Mouse (Mus musculus) right cerebral cortex, postnatal 10 days (tissue): Measurements from ENCODE around the gene Atp2b2.

Experiments
- DNase-seq, 2 experiments: peaks; one replicate each; pipeline ENCODE4 v3.0.0; 2021; ENCODE audit warnings: low spot score in 2 of 2

The Atp2b2 gene

GRCm38 (mm10) chr6:114012834-114013233 lies 29.6 kb downstream of the Atp2b2 start:
- DNase-seq = no peak

DNA sequence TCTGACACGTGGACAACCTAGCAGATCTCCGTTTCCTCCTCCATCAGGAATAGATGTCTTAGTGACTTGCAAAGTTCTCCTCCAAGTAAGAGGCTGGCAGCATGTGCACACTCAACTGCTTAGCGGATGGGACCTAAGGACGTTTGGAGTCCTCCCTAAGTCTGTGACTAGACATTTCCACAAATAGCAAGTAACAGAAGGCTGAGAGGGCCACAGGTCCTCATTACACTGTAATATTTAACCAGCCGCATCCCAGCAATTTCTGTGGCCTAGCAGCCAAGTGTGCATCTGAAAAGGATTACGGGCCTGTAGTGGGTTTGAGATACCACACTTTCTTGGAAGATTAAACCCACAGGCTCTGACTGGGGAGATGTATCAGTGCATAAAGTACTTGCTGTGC lies 30.4 kb downstream of the Atp2b2 start:
- no peak for DNase-seq

- no peak for DNase-seq
Measured at GRCm38 (mm10) chr6:114003796-114004195, 38.6 kb downstream of the Atp2b2 start.

DNA sequence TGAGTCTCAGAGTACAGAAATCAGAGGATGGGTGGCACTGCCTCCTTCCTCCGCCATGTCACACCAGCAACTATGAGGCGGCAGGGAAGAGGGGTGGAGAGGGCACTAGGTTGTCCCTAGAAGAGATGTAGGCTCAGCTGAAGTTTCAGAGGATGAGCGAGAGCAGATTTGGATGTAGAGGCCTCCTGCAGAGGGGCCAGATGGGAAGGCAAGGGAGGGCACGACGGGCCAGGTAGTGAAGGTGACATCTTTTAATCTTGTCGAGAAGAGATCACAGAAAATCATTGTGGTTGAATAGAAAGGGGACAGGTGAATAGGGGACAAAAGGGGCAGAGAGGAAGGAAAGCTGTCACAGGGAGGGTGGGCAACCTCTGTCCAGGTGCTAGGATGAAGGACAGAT lies 41.5 kb downstream of the Atp2b2 start:
- no peak for DNase-seq

DNA sequence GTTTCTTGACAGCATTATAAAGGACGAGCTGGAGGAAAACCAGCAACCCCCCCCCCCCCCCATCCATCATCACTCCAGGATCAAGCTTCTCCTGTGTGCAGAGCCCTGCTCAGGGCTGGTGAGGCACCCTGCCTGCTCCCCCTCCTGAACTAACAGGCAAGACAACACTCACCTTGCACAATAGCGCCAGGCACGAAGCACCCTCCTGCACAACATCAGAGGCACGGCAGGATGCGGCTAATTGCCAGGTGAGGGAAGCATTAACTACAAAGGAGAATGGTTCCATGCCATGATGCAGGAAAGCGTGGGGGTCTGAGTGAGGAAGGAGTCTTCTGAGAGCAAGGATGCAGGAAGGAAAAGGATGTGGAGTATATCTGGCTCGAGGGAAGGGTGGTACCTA lies 42.1 kb downstream of the Atp2b2 start:
- DNase-seq = no peak

DNA sequence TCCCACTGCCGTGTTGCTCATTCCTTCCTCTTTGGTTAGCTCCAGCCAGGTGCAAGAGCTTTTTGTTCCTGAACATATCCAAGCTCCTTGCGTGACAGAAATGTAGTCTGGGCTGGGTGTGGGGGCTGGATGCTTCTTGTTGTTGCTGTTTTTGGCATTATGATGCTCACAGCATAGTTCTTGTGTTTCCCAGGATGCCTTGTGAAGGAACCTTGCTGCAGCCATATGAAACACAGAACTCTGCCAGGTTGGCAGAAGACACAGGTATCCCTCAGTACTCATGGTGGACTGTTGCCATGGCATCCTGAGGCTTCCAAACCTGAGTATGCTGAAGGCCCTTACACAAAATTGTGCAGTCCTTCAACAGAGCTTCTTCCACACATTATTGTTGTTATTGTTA lies 44.0 kb downstream of the Atp2b2 start:
- no peak for DNase-seq

- no peak for DNase-seq
Measured at GRCm38 (mm10) chr6:113994176-113994575, 48.2 kb downstream of the Atp2b2 start.

GRCm38 (mm10) chr6:113992101-113992500 lies 50.3 kb downstream of the Atp2b2 start:
- no peak for DNase-seq

GRCm38 (mm10) chr6:113991482-113991881 lies 50.9 kb downstream of the Atp2b2 start:
- DNase-seq = peak; percentile 83 to 88

- DNase-seq = no peak
Measured at GRCm38 (mm10) chr6:113990044-113990443, 52.4 kb downstream of the Atp2b2 start.

DNA sequence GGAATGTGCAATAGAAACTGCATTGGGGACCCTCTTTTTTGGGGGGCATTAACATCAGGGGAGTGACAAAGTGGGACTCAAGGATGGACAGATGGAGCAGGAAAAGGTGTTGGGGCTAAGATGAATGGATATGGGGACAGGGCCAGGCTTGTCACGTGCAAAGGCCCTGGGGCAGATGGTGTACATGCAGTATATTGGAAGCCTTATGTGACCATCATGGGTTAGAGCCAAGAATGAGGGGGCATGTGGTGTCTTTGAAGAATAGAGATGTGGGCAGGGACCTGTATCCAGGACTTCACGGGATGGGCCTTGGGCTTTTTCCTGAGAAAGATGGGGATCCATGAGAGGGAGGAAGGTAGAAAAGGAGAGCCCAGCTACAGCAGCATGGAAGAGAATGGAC lies 53.9 kb downstream of the Atp2b2 start:
- DNase-seq = no peak

DNA sequence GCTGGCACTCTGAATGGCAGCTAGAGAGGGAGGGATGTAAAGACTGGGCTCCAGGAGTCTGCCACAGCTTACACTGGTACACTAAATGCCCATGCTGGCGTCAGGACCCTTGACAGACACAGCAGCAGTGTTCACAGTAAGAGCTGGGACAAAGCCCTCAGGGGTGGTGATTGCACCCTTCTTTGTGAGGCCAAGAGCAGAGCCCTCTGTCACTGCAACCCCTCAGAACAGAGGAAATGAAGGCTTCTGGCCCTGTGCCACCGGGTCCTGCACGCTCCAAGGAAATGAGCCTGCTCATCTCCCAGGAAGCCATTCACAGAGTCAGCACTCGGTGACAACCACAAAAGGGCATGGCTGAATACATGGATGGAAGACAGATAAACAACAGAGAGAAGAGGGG lies 55.7 kb downstream of the Atp2b2 start:
- peak; percentile 65 to 67 for DNase-seq

- no peak for DNase-seq
Measured at GRCm38 (mm10) chr6:113978673-113979072, 63.7 kb downstream of the Atp2b2 start.

DNA sequence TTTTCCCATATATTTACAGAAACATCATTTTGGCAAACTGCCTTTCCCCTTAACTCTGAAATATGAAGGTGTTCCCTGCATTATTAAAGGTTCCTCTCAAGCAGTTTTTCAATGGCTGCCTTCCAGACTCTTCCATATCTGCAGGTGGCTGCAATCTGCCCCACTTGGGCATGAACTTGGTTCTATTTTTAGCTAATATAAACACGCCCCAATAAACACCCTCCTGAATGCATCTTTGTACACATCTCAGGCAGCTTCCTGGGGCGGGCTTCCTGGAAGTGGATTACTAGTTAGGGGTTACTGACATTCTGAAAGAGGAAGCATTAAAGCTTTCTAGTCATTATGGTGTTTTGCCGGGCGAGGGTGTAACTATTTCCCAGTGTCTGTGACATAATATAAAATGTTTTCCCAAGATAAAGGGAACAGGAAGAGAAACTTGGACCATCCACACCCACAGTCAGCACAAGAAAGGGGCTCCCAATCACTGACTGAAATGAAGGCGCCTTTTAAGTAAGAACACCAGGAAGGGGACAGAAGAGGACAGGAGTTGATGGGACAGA lies 64.2 kb downstream of the Atp2b2 start:
- DNase-seq = no peak

DNA sequence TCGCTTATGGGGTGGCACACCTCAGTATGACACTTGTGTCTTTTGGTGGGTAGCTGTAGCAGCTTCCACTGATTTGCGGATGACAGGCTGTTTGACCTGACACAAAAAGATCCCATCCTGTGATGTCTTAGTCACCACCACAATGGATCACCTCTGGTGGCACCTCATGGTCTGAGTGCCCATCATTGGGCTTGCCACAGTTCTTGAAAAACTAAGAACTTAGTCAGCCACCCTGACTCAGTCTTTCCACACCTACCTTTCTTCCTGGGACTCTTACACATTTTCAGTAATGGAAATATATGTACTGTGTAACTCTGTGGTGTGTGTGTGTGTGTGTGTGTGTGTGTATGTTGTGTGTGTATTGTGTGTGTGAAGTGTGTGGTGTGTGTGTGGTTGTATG lies 71.5 kb downstream of the Atp2b2 start:
- no peak for DNase-seq

DNA sequence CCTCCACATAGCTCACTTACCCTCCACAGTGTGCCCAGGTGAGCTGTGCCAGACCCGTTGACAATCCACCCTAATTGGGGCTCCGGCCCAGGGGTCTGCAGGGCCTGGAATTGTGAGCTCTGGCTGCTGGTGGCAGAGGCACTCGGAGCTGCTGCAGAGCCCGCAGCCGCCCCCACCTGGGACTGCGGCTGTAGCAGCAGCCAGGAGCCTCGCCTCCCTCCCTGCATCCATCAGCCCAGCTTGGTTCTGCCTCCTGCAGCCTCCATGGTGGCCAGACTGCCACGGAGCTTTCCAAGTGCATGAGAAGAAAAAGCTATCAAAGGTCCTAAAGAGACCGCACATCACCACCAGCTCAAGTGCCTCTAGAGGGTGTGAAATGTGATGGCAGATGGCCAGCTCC lies 71.9 kb downstream of the Atp2b2 start:
- no peak for DNase-seq

DNA sequence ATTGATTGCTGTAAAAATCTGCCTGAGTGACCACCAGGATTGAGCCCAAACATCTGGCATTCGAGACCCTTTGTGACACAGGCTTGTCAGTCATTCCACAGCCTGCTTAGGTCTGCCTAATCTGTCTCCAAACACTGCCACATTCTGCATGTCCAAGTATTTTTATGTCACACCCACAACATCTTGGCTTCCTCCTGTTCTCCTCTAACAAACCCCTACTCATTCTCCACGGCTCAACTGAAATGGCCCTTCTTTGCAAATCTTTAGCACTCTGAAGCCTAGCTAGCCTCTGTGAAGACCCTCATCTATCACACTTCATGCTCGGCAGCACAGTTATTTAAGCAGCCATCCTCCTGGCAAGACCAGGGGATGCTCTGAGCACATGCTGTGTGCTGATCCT lies 72.7 kb downstream of the Atp2b2 start:
- no peak for DNase-seq

- no peak for DNase-seq
Measured at GRCm38 (mm10) chr6:113962811-113963210, 79.6 kb downstream of the Atp2b2 start.

DNA sequence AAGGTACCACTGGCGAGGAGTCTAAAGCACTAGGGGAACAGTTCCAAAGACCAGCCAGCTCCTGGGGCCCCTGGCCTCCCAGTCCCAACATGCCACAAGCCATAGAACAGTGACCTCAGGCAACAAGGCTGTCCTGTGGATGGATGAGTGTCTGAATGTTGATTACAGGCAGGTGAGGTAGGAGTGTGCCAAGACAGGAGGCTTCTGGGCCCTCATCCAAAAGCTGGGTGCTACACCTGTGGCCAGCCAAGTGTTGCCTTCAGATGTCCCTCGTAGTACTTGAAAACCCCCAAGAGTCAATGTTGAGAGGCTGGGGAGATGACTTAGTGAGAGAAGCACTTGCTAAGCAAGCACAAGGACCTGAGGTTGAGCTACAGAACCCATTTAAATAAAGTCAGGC lies 80.8 kb downstream of the Atp2b2 start:
- DNase-seq = no peak

DNA sequence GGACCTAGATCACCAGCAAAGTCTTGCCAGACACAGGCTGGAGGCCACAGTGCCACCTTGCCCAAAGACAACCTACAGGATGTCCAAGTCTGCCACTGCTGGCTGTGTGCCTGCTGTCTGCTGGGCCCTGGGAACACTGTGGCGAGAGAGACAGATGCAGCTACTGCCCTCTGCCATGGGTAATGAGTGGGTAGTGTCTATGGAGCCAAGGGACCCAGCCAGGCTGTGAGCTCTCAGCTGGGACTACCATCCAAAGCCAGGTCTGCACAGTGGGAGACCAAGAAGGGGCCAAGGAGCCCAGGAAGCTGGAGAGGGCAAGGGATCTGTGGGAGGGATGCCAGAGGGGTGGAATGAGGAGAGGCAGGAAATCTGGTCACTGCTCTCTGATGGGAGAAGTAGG lies 83.1 kb downstream of the Atp2b2 start:
- peak in 1 of 2 experiments; percentile 49 for DNase-seq

DNA sequence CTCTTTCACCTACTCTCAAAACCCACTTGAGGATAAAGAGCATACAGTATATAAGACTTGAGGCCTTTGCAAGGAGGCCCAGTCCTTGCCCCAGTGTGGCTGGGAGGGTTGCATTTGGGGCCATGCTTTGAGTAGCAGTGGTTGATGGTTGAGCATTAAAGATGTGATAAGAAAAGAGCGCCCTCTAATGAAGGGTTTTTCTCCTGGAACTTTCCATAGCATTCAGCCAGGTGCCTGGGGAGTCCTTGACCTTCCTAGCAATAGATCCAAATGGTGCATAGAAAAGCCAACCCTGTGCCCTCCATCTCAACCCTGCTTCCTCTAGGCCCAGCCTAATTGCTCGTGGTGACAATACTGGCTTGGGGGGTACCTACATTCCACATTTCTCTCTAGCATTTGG lies 83.7 kb downstream of the Atp2b2 start:
- DNase-seq = no peak

DNA sequence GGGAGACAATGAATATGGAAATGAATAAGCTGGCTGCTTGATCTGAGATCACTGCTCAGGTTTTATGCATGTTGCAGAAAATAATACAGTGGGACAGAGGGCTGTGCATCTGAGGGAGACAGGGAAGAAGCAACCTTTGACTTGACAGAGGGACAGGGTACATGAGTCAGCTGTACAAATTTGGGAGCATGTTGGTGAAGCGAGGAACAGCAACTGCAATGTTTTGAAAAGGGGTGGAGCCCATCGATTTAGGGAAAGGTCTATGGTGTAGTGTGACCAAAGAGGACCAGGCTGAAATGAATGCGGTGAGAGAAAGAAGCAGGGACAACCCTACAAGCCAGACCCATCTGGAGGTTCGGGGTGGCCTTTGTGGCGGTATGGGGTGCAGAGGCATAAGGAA lies 84.4 kb downstream of the Atp2b2 start:
- no peak for DNase-seq

GRCm38 (mm10) chr6:113957232-113957940 lies 85.0 kb downstream of the Atp2b2 start:
- DNase-seq = peak; percentile 66 to 67

GRCm38 (mm10) chr6:113947515-113947914 lies 94.9 kb downstream of the Atp2b2 start:
- DNase-seq = no peak
